In the genomic region with DNA sequence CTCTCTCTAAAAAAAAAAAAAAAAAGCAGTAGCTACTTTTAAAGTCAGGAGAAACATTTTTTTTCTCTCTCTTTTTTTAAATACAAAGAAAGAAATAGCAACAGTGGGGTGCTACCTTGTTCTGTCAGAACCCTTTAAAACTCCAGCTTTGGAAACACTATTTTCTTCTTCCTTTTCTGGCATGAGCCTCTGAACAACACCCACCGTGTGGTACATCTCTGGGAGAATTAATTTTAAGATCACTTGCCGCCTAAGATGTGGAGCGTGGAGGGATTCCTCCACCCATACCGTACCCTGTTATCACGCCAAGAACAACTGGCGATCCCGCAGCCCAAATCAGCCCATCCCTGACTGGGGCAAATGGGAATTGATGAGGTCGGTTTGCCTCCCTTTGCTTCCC, we compare ENCODE assay signal across 27 mouse cellular contexts. TPM values are rescaled to one million over a fixed set of nuclear protein-coding genes. Genes with fewer than 3 reads are reported as not detected.
"Had no signal": no experiment of that assay in that cellular context is flagged by ENCODE, and none has a peak within 500 bp of the region (broad histone marks: within the 10 kb centered on the region; RNA-seq: fewer than 3 reads in every experiment).

No protein-coding gene starts in this region.

- ATAC-seq: intestine, postnatal 0 days; liver, embryonic 12.5 days had no signal

- DNase-seq: kidney, adult 2 months; kidney, postnatal 25 days; layer of hippocampus, adult 9-11 months; liver; lung, adult 2 months; lung, postnatal 14 days; lung, postnatal 4 days; midbrain, embryonic 14.5 days; right cerebral cortex, postnatal 14 days; spleen, adult 18-20 months; thymus, adult 2 months; thymus, postnatal 14 days; thymus, postnatal 4 days had no signal

RNA-seq across cellular contexts. Expression of a gene that starts 42.2 kb away (rescaled TPM):
- total RNA-seq: left cerebral cortex, adult 2 months; megakaryocyte progenitor cell, adult 5-6 weeks; megakaryocyte-erythroid progenitor cell, adult 5-6 weeks had no signal
- polyA plus RNA-seq: intestine, postnatal 0 days; kidney, embryonic 14.5 days; kidney, postnatal 0 days; large intestine, adult 2 months; limb, embryonic 10.5 days; limb, embryonic 13.5 days; liver, embryonic 12.5 days; liver, embryonic 15.5 days; lung, adult 2 months; lung, embryonic 16.5 days; neural tube, embryonic 11.5 days; stomach, embryonic 15.5 days had no signal

RNA-seq across cellular contexts. Expression of a gene that starts 59.5 kb away (rescaled TPM):
- total RNA-seq: megakaryocyte progenitor cell, adult 5-6 weeks; megakaryocyte-erythroid progenitor cell, adult 5-6 weeks had no signal
- polyA plus RNA-seq: liver, embryonic 15.5 days had no signal
